Mouse (Mus musculus) E14TG2a.4 (cell line): Measurements from ENCODE around the gene Efcab8.
A peak's percentile ranks its signal among the peaks of the same experiment; 100 is the strongest.

Experiments used
- H3K27me3 ChIP-seq: 2 replicates; pipeline ENCODE4 v1.6.1; 2014; ENCODE audit warnings: low read length, control low read depth; ENCODE audit not compliant: insufficient read depth
- H3K36me3 ChIP-seq: 2 replicates; pipeline ENCODE4 v1.6.1; 2014; ENCODE audit warnings: low read length, control low read depth; ENCODE audit not compliant: insufficient read depth
- H3K4me1 ChIP-seq: replicated peaks from 2 replicates; pipeline ENCODE4 v1.6.1; 2014; ENCODE audit warnings: low read depth, low read length, control low read depth
- H3K4me3 ChIP-seq: replicated peaks from 2 replicates; pipeline ENCODE4 v1.5.1; 2014; ENCODE audit warnings: mild to moderate bottlenecking, low read length
- H3K9me3 ChIP-seq: 2 replicates; pipeline ENCODE4 v1.6.1; 2014; ENCODE audit warnings: low read length, control low read depth
- CTCF ChIP-seq: conservative IDR thresholded peaks from 2 replicates; pipeline ENCODE4 v1.5.1; 2014; ENCODE audit warnings: low read length
- NANOG ChIP-seq: IDR thresholded peaks from 2 replicates; pipeline ENCODE4 v1.6.1; 2014; ENCODE audit warnings: borderline replicate concordance, low read length, mixed read lengths
- POU5F1 ChIP-seq: IDR thresholded peaks from 2 replicates; pipeline ENCODE4 v1.6.1; 2014; ENCODE audit warnings: low read length, borderline replicate concordance

Gene Efcab8

DNA sequence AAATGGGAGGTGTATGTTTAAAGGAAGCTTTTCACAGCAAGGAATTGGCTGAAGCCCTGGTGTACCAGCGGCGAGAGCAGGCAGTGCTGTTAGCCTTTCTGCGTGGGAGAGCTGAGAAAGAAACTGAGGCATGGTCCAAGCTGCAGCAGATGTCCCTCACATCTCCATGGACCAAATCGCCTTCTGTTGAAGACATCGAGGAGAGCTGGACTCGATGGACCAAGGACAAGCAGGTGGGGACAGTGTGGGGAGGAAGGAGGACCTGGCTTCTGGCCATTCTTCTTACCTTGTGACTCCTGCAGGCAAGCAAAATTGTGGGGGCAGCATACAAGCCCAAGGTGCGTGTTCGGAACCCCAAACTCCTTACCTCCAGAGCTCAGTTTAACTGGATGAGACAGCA, 63.1 kb downstream of the Efcab8 start:
- H3K36me3 ChIP-seq = no peaks in the 10 kb centered on the region
- H3K4me3 ChIP-seq = no peak overlapping the region
- TF ChIP-seq POU5F1 (no peak), CTCF (no peak), NANOG (no peak)
- no peaks in the 10 kb centered on the region for H3K27me3 ChIP-seq
- peaks cover under 1% of the 10 kb centered on the region; the same call in 1 of the 2 replicates for H3K4me1 ChIP-seq
- H3K9me3 ChIP-seq = no peaks in the 10 kb centered on the region

DNA sequence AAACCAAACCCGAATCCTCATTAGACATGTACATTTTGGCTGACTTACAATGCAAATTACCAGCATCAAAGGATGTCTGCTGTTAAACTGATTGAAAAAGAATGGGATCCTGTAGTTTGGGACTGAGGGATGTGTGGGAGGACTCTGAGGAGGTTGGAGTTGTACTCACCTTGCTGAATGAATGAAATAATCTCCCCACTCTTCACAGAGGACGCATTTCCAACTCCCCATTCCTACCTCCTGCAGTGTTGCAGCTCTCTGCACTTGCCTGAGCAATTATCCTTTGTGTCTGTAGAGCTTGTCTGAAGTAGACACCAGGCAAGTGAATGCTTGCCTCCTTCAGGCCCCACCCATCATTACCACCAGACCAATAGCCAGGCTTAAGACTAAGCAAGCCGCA, 68.7 kb downstream of the Efcab8 start:
- H3K27me3 ChIP-seq = peaks cover 7% of the 10 kb centered on the region; the same call in 1 of the 2 replicates
- TF ChIP-seq POU5F1 = no peak
- peak; percentile 66; the same call in 1 of the 2 replicates for TF ChIP-seq NANOG
- no peak for TF ChIP-seq CTCF
- H3K9me3 ChIP-seq = peaks cover 13% of the 10 kb centered on the region
- H3K36me3 ChIP-seq = no peaks in the 10 kb centered on the region
- H3K4me1 ChIP-seq = peaks cover 11% of the 10 kb centered on the region; the same call in 1 of the 2 replicates
- no peak overlapping the region for H3K4me3 ChIP-seq

- TF ChIP-seq POU5F1 = no peak
- TF ChIP-seq CTCF = peak; percentile 62
- TF ChIP-seq NANOG = no peak
- H3K4me1 ChIP-seq = peaks cover 13% of the 10 kb centered on the region; the same call in 1 of the 2 replicates
- H3K9me3 ChIP-seq = peaks cover 13% of the 10 kb centered on the region
- H3K4me3 ChIP-seq = no peak overlapping the region
- peaks cover 14% of the 10 kb centered on the region for H3K27me3 ChIP-seq
- H3K36me3 ChIP-seq = no peaks in the 10 kb centered on the region
Observed at GRCm38 (mm10) chr2:153850351-153851029, 70.8 kb downstream of the Efcab8 start.

GRCm38 (mm10) chr2:153851030-153851360, 71.3 kb downstream of the Efcab8 start:
- TF ChIP-seq CTCF = no peak
- no peak for TF ChIP-seq NANOG
- no peak for TF ChIP-seq POU5F1
- no peak overlapping the region for H3K4me3 ChIP-seq
- peaks cover 16% of the 10 kb centered on the region for H3K27me3 ChIP-seq
- no peaks in the 10 kb centered on the region for H3K36me3 ChIP-seq
- peaks cover 13% of the 10 kb centered on the region for H3K9me3 ChIP-seq
- H3K4me1 ChIP-seq = peaks cover 13% of the 10 kb centered on the region; the same call in 1 of the 2 replicates

- H3K36me3 ChIP-seq = no peaks in the 10 kb centered on the region
- H3K9me3 ChIP-seq = peaks cover 13% of the 10 kb centered on the region
- H3K4me3 ChIP-seq = no peak overlapping the region
- TF ChIP-seq CTCF = no peak
- no peak for TF ChIP-seq NANOG
- TF ChIP-seq POU5F1 = no peak
- peaks cover 33% of the 10 kb centered on the region for H3K27me3 ChIP-seq
- H3K4me1 ChIP-seq = 0 out of 2 replicates have a peak, but pooled peaks cover 6% of the 10 kb centered on the region
Observed at GRCm38 (mm10) chr2:153853544-153853943, 73.8 kb downstream of the Efcab8 start.

DNA sequence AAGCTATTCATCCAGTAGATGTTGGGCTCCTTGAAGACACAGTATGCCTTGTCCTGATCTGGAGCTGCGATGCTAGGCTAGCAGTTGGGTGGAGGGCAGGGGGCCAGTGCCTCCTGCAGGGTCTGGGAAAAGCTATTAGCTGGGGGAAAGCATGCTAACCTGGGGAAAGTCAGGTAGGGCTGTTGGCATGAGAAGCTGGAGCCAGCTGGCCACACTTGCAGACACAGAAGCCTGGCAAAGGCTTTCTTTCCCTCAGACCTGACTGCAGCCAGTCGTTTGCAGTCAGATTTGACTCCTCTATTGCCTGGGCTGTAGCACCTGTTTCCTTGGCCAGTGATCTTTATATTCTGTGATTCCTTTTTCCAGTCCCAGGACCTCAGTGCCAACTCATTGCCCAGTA, 79.8 kb downstream of the Efcab8 start:
- Histone ChIP-seq H3K9me3 (no peaks in the 10 kb centered on the region), H3K27me3 (peaks cover 33% of the 10 kb centered on the region), H3K4me3 (no peak overlapping the region), H3K36me3 (no peaks in the 10 kb centered on the region), H3K4me1 (no peaks in the 10 kb centered on the region)
- TF ChIP-seq NANOG = no peak
- no peak for TF ChIP-seq CTCF
- no peak for TF ChIP-seq POU5F1

DNA sequence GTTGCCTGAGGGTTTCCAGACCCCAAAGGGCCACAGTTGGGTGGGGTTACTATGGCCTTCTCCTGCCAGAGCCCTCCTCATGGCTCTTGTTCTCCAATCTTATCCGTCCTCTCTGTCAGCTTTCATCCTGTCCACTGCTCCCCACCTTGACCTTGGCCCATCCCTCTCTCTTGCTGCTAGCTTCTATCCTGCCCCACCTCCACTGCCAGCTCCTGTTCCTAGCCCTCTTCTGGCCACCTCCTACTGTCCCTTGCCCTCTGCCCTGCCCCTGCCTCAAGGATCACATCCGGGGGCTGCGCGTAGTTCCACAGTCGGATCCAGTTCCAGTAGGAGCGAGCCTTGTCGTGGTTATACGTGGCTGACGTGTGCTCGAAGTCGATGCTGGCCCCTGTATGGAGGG, 80.6 kb downstream of the Efcab8 start:
- Histone ChIP-seq H3K9me3 (no peaks in the 10 kb centered on the region), H3K4me1 (no peaks in the 10 kb centered on the region), H3K4me3 (no peak overlapping the region), H3K27me3 (peaks cover 31% of the 10 kb centered on the region), H3K36me3 (no peaks in the 10 kb centered on the region)
- no peak for TF ChIP-seq CTCF
- TF ChIP-seq NANOG = no peak
- TF ChIP-seq POU5F1 = no peak

- Histone ChIP-seq H3K4me3 (no peak overlapping the region), H3K4me1 (no peaks in the 10 kb centered on the region), H3K27me3 (peaks cover 31% of the 10 kb centered on the region), H3K36me3 (no peaks in the 10 kb centered on the region), H3K9me3 (no peaks in the 10 kb centered on the region)
- no peak for TF ChIP-seq CTCF
- TF ChIP-seq POU5F1 = no peak
- no peak for TF ChIP-seq NANOG
Observed at GRCm38 (mm10) chr2:153860715-153861114, 81.0 kb downstream of the Efcab8 start.

- H3K4me3 ChIP-seq = no peak overlapping the region
- H3K27me3 ChIP-seq = peaks cover 22% of the 10 kb centered on the region
- TF ChIP-seq POU5F1 (no peak), NANOG (no peak), CTCF (no peak)
- H3K36me3 ChIP-seq = no peaks in the 10 kb centered on the region
- H3K9me3 ChIP-seq = no peaks in the 10 kb centered on the region
- no peaks in the 10 kb centered on the region for H3K4me1 ChIP-seq
Observed at GRCm38 (mm10) chr2:153861960-153862359, 82.2 kb downstream of the Efcab8 start.
